Mouse (Mus musculus): ENCODE measurements around the gene Npcd. TPM values are rescaled to one million over a fixed set of nuclear protein-coding genes. Genes with fewer than 3 reads are reported as not detected.
A peak's percentile ranks its signal among the peaks of the same experiment; 100 is the strongest.

Gene Npcd
- polyA plus RNA-seq, 1 experiment from 2014 or later = not detected

DNA sequence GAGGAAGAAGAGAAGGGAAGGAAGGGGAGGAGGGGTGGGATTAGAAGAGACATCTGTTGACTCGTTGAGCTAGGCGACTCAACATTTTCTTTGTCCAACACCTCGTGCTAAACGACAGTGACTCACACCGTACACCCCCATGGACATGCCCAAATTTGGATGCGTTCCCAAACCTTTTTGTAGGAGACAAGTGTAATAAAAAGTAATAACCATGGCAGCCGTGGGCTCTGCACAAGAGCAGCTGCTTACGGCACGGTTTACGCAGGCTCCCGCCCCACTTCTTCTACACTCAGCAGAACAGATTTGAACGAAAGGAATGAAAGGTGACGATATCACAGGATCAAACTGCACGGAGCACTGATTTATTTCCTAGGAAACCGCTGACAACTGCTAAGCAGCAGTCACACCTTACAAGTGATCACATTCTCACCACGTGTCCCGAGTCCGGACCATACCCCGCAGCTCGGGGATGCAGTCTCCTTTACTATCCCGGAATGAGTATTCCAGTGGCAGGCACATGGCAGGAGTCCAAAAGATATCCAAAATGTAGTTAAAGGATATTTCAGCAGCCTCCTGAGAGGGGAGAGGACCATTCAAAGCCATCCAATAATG, 63.3 kb downstream of the Npcd start:
- Histone ChIP-seq H3K27me3 (replicated peaks; ENCODE audit: control insufficient read depth, insufficient read depth, low read length) (no peaks in the 10 kb centered on the region), H3K4me3 (ENCODE audit: low read depth, low read length) (no peak overlapping the region), H3K27ac (replicated peaks; ENCODE audit: low read depth, low read length) (no peak overlapping the region), H3K4me2 (ENCODE audit: low read depth, low read length) (no peak overlapping the region), H3K4me1 (ENCODE audit: control insufficient read depth, insufficient read depth, low read length) (peaks cover 10% of the 10 kb centered on the region), H3K9ac (ENCODE audit: low read depth, low read length) (0 out of 2 replicates have a peak overlapping the region, but pooled peaks have one; percentile 3), H3K9me3 (ENCODE audit: control insufficient read depth, low read length) (no peaks in the 10 kb centered on the region), H3K36me3 (ENCODE audit: control insufficient read depth, insufficient read depth, low read length) (no peaks in the 10 kb centered on the region)
- 83% methylated on average over 21 of the region's 21 CpGs for WGBS
- DNase-seq (ENCODE audit: low spot score) (peak; percentile 26), ATAC-seq (ENCODE audit: low read depth) (no peak)

- H3K36me3 ChIP-seq (ENCODE audit: control insufficient read depth, insufficient read depth, low read length) = peaks cover 14% of the 10 kb centered on the region; the same call in 1 of the 2 replicates
- H3K27ac ChIP-seq (replicated peaks; ENCODE audit: low read depth, low read length) = no peak overlapping the region
- H3K9ac ChIP-seq (ENCODE audit: low read depth, low read length) = no peak overlapping the region
- no peak overlapping the region for H3K4me2 ChIP-seq (ENCODE audit: low read depth, low read length)
- no peak overlapping the region for H3K4me3 ChIP-seq (ENCODE audit: low read depth, low read length)
- WGBS = 70% methylated on average over 6 of the region's 6 CpGs
- peaks cover 1% of the 10 kb centered on the region; the same call in 1 of the 2 replicates for H3K4me1 ChIP-seq (ENCODE audit: control insufficient read depth, insufficient read depth, low read length)
- no peak for ATAC-seq (ENCODE audit: low read depth)
- no peaks in the 10 kb centered on the region for H3K27me3 ChIP-seq (replicated peaks; ENCODE audit: control insufficient read depth, insufficient read depth, low read length)
- no peak for DNase-seq (ENCODE audit: low spot score)
- no peaks in the 10 kb centered on the region for H3K9me3 ChIP-seq (ENCODE audit: control insufficient read depth, low read length)
Measured at GRCm38 (mm10) chr15:79768302-79768701, 65.7 kb downstream of the Npcd start.

DNA sequence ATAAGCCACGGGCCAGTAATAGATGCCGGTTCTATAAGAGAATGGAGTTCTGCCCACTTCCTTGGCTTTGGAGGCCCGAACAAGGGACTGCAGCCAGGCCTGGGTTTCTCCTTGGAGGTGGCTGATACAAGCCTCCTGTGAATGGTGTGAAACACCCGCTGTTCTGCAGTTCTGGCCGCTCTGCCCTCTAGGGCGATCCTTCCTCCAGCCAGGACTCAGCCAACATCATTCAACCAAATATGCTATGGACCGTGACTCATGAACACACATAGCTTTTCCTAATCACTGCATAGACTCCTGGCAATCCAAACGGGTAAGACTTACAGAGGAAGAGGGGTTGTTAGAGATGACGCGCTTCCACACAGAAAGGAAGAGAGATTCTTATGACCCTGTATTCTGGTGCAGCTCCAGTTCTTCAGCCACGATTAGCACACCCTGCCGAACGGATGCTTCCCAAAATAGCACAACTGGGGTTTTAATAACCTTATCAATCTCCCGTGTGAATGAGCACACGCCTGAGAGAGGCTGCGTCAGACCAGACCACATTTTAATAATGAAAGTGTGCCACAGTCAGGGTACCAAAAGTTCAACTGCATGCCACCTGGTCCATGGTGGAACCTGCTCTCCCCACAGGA, 66.6 kb downstream of the Npcd start:
- Histone ChIP-seq H3K9me3 (ENCODE audit: control insufficient read depth, low read length) (no peaks in the 10 kb centered on the region), H3K4me1 (ENCODE audit: control insufficient read depth, insufficient read depth, low read length) (no peaks in the 10 kb centered on the region), H3K36me3 (ENCODE audit: control insufficient read depth, insufficient read depth, low read length) (peaks cover 22% of the 10 kb centered on the region), H3K4me3 (ENCODE audit: low read depth, low read length) (no peak overlapping the region), H3K9ac (ENCODE audit: low read depth, low read length) (no peak overlapping the region), H3K27me3 (replicated peaks; ENCODE audit: control insufficient read depth, insufficient read depth, low read length) (no peaks in the 10 kb centered on the region), H3K27ac (replicated peaks; ENCODE audit: low read depth, low read length) (no peak overlapping the region), H3K4me2 (ENCODE audit: low read depth, low read length) (no peak overlapping the region)
- ATAC-seq (ENCODE audit: low read depth) (no peak), DNase-seq (ENCODE audit: low spot score) (no peak)
- WGBS = 85% methylated on average over 16 of the region's 16 CpGs

DNA sequence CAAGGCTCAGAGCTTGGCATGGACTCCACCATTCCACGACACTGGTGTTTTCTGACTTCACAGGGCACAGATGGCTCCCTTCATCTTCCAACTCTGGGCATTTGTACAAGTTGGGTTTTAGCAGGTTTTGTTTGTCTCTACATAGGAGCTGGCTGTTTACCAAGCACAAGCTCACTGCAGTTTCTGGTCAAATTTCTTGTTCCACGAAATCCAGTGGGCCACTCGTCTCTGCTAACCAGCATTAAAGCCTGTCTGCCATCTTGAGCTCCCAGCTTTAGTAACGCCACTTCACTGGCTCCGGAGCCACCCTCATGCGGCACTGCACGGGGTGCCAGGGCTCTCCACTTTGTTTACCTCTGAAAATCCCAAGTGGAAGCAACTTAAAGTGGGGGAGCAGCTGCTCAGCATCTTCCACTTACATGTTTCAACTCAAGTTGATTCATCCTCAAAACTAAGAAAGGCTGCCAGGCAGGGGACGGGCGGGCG, 67.4 kb downstream of the Npcd start:
- no peak overlapping the region for H3K27ac ChIP-seq (replicated peaks; ENCODE audit: low read depth, low read length)

GRCm38 (mm10) chr15:79766168-79766567, 67.9 kb downstream of the Npcd start:
- Histone ChIP-seq H3K9ac (ENCODE audit: low read depth, low read length) (no peak overlapping the region), H3K27ac (replicated peaks; ENCODE audit: low read depth, low read length) (no peak overlapping the region), H3K36me3 (ENCODE audit: control insufficient read depth, insufficient read depth, low read length) (peaks cover 31% of the 10 kb centered on the region), H3K4me3 (ENCODE audit: low read depth, low read length) (no peak overlapping the region), H3K4me2 (ENCODE audit: low read depth, low read length) (no peak overlapping the region), H3K4me1 (ENCODE audit: control insufficient read depth, insufficient read depth, low read length) (no peaks in the 10 kb centered on the region), H3K9me3 (ENCODE audit: control insufficient read depth, low read length) (no peaks in the 10 kb centered on the region), H3K27me3 (replicated peaks; ENCODE audit: control insufficient read depth, insufficient read depth, low read length) (no peaks in the 10 kb centered on the region)
- no peak for ATAC-seq (ENCODE audit: low read depth)
- DNase-seq (ENCODE audit: low spot score) = no peak
- 73% methylated on average over 10 of the region's 10 CpGs for WGBS

More for the DNA sequence above, 67.4 kb downstream of the Npcd start:
- no peak for DNase-seq (ENCODE audit: low spot score)
- no peaks in the 10 kb centered on the region for H3K4me1 ChIP-seq (ENCODE audit: control insufficient read depth, insufficient read depth, low read length)
- no peak for ATAC-seq (ENCODE audit: low read depth)
- no peak overlapping the region for H3K4me2 ChIP-seq (ENCODE audit: low read depth, low read length)
- 84% methylated on average over 10 of the region's 10 CpGs for WGBS
- H3K4me3 ChIP-seq (ENCODE audit: low read depth, low read length) = no peak overlapping the region
- H3K36me3 ChIP-seq (ENCODE audit: control insufficient read depth, insufficient read depth, low read length) = peaks cover 30% of the 10 kb centered on the region
- no peaks in the 10 kb centered on the region for H3K27me3 ChIP-seq (replicated peaks; ENCODE audit: control insufficient read depth, insufficient read depth, low read length)
- H3K9ac ChIP-seq (ENCODE audit: low read depth, low read length) = no peak overlapping the region
- no peaks in the 10 kb centered on the region for H3K9me3 ChIP-seq (ENCODE audit: control insufficient read depth, low read length)

GRCm38 (mm10) chr15:79765361-79765760, 68.7 kb downstream of the Npcd start:
- no peaks in the 10 kb centered on the region for H3K4me1 ChIP-seq (ENCODE audit: control insufficient read depth, insufficient read depth, low read length)
- no peak overlapping the region for H3K9ac ChIP-seq (ENCODE audit: low read depth, low read length)
- WGBS = 79% methylated on average over 2 of the region's 2 CpGs
- no peaks in the 10 kb centered on the region for H3K9me3 ChIP-seq (ENCODE audit: control insufficient read depth, low read length)
- DNase-seq (ENCODE audit: low spot score) = no peak
- H3K36me3 ChIP-seq (ENCODE audit: control insufficient read depth, insufficient read depth, low read length) = peaks cover 34% of the 10 kb centered on the region
- H3K27me3 ChIP-seq (replicated peaks; ENCODE audit: control insufficient read depth, insufficient read depth, low read length) = no peaks in the 10 kb centered on the region
- H3K27ac ChIP-seq (replicated peaks; ENCODE audit: low read depth, low read length) = no peak overlapping the region
- no peak overlapping the region for H3K4me3 ChIP-seq (ENCODE audit: low read depth, low read length)
- no peak for ATAC-seq (ENCODE audit: low read depth)
- H3K4me2 ChIP-seq (ENCODE audit: low read depth, low read length) = no peak overlapping the region

DNA sequence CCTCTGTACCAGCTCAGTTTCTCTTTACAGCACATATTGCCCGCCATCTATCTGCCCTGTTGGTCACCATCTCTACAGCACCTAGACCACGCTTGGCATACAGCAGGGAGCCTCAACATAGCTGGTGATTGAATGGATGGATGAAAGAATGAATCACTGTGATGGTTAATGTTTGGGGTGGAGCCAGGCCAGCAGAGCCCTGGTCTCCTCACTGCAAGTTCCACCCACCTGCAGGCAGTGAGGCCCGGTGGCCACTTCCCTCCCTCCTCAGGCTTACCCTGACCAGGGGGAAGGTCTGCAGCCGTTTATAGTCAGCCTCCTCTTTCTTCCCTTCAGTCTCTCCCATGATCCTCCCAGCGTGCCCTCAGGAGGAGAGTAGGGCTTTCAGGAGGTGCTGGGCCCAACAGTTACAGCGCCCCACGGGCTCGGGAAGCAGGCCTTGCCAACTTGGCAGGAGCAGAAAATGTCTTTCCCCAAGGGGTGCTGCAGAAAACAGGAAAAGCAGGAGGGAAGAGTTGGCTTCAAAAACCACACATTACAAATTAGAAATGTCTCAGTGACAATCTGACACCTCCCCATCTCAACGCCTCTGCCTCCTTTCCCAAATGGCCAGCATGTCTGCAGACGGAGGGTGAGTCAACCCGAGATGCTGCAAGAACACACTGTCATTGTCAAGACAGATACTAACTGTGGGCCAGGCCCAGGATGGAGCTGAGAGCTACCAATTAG, 69.3 kb downstream of the Npcd start:
- peaks cover 34% of the 10 kb centered on the region for H3K36me3 ChIP-seq (ENCODE audit: control insufficient read depth, insufficient read depth, low read length)
- no peaks in the 10 kb centered on the region for H3K27me3 ChIP-seq (replicated peaks; ENCODE audit: control insufficient read depth, insufficient read depth, low read length)
- H3K9ac ChIP-seq (ENCODE audit: low read depth, low read length) = no peak overlapping the region
- no peak overlapping the region for H3K27ac ChIP-seq (replicated peaks; ENCODE audit: low read depth, low read length)
- no peaks in the 10 kb centered on the region for H3K4me1 ChIP-seq (ENCODE audit: control insufficient read depth, insufficient read depth, low read length)
- DNase-seq (ENCODE audit: low spot score) (no peak), ATAC-seq (ENCODE audit: low read depth) (no peak)
- no peak overlapping the region for H3K4me2 ChIP-seq (ENCODE audit: low read depth, low read length)
- 83% methylated on average over 11 of the region's 11 CpGs for WGBS
- no peak overlapping the region for H3K4me3 ChIP-seq (ENCODE audit: low read depth, low read length)
- no peaks in the 10 kb centered on the region for H3K9me3 ChIP-seq (ENCODE audit: control insufficient read depth, low read length)

- H3K36me3 ChIP-seq (ENCODE audit: control insufficient read depth, insufficient read depth, low read length) = peaks cover 34% of the 10 kb centered on the region
- H3K4me2 ChIP-seq (ENCODE audit: low read depth, low read length) = no peak overlapping the region
- WGBS = 87% methylated on average over 6 of the region's 7 CpGs
- ATAC-seq (ENCODE audit: low read depth) (no peak), DNase-seq (ENCODE audit: low spot score) (no peak)
- no peak overlapping the region for H3K9ac ChIP-seq (ENCODE audit: low read depth, low read length)
- H3K4me3 ChIP-seq (ENCODE audit: low read depth, low read length) = no peak overlapping the region
- H3K4me1 ChIP-seq (ENCODE audit: control insufficient read depth, insufficient read depth, low read length) = no peaks in the 10 kb centered on the region
- H3K9me3 ChIP-seq (ENCODE audit: control insufficient read depth, low read length) = no peaks in the 10 kb centered on the region
- no peaks in the 10 kb centered on the region for H3K27me3 ChIP-seq (replicated peaks; ENCODE audit: control insufficient read depth, insufficient read depth, low read length)
- no peak overlapping the region for H3K27ac ChIP-seq (replicated peaks; ENCODE audit: low read depth, low read length)
Measured at GRCm38 (mm10) chr15:79763601-79764246, 70.3 kb downstream of the Npcd start.

All from embryonic facial prominence, embryonic 14.5 days (tissue).